Mouse (Mus musculus) liver, postnatal 0 days (tissue): ENCODE data around the gene Rnf222. TPM values are rescaled to one million over a fixed set of nuclear protein-coding genes. Genes with fewer than 3 reads are reported as not detected.

Experiments used
- ATAC-seq: fragments of 200-750 bp; cut with Nextera tagmentation; 2 replicates; pipeline ENCODE4 v1.8.0; 2017; ENCODE audit warnings: mild to moderate bottlenecking, moderate library complexity
- DNase-seq: peaks from one replicate; pipeline ENCODE4 v3.0.0-alpha.2; 2016
- H3K27ac ChIP-seq: fragments of 300-500 bp; sonication (generic); 2 replicates; pipeline ENCODE4 v1.5.1; 2014; ENCODE audit warnings: antibody characterized with exemption, moderate library complexity, mild to moderate bottlenecking, low read depth
- H3K27me3 ChIP-seq: fragments of 300-500 bp; sonication (generic); 2 replicates; pipeline ENCODE4 v1.6.1; 2014; ENCODE audit warnings: low read length, control low read depth, mixed read lengths; ENCODE audit not compliant: insufficient read depth
- H3K36me3 ChIP-seq: fragments of 300-500 bp; sonication (generic); replicated peaks from 2 replicates; pipeline ENCODE4 v1.6.1; 2014; ENCODE audit warnings: mild to moderate bottlenecking, control low read depth, low read length, moderate library complexity, mixed read lengths; ENCODE audit not compliant: insufficient read depth
- H3K4me1 ChIP-seq: fragments of 300-500 bp; sonication (generic); 2 replicates; pipeline ENCODE4 v1.6.1; 2014; ENCODE audit warnings: antibody characterized with exemption, mild to moderate bottlenecking, control low read depth; ENCODE audit not compliant: insufficient read depth
- H3K4me2 ChIP-seq: fragments of 300-500 bp; sonication (generic); 2 replicates; pipeline ENCODE4 v1.6.1; 2014; ENCODE audit warnings: low read depth, mild to moderate bottlenecking, low read length, moderate library complexity, mixed read lengths
- H3K4me3 ChIP-seq: fragments of 300-500 bp; sonication (generic); 2 replicates; pipeline ENCODE4 v1.5.1; 2014; ENCODE audit warnings: low read depth, low read length
- H3K9ac ChIP-seq: fragments of 300-500 bp; sonication (generic); replicated peaks from 2 replicates; pipeline ENCODE4 v1.6.1; 2014; ENCODE audit warnings: mild to moderate bottlenecking, moderate library complexity
- H3K9me3 ChIP-seq: fragments of 300-500 bp; sonication (generic); 2 replicates; pipeline ENCODE4 v1.6.1; 2016; ENCODE audit warnings: mild to moderate bottlenecking, control low read depth, low read length, mixed read lengths
- CTCF ChIP-seq: sonication (generic); IDR thresholded peaks from 2 replicates; pipeline ENCODE4 v1.5.1; 2016; ENCODE audit warnings: antibody characterized with exemption, low read depth
- EP300 ChIP-seq: IDR thresholded peaks from 2 replicates; pipeline ENCODE4 v1.6.1; 2016; ENCODE audit warnings: antibody characterized with exemption, low read depth, mild to moderate bottlenecking
- WGBS: fragments of 180-500 bp; shearing (Covaris S2); extraction: QIAGEN DNeasy Blood & Tissue Kit; methylation state at CpG from one replicate; pipeline ENCODE4 v1.1.7; 2014; ENCODE audit not compliant: insufficient replicate concordance; 5-methylcytosine and 5-hydroxymethylcytosine counted together
- polyA plus RNA-seq: library from polyadenylated mRNA; unstranded; fragments of >200 nt; fragmentation: Nextera tagmentation; extraction: Ambion mirVana; gene quantifications from 2 replicates; pipeline ENCODE4 v1.2.1, GENCODE M21; 2015

The Rnf222 gene
- polyA plus RNA-seq, 1 experiment from 2014 or later: 0.07 TPM

DNA sequence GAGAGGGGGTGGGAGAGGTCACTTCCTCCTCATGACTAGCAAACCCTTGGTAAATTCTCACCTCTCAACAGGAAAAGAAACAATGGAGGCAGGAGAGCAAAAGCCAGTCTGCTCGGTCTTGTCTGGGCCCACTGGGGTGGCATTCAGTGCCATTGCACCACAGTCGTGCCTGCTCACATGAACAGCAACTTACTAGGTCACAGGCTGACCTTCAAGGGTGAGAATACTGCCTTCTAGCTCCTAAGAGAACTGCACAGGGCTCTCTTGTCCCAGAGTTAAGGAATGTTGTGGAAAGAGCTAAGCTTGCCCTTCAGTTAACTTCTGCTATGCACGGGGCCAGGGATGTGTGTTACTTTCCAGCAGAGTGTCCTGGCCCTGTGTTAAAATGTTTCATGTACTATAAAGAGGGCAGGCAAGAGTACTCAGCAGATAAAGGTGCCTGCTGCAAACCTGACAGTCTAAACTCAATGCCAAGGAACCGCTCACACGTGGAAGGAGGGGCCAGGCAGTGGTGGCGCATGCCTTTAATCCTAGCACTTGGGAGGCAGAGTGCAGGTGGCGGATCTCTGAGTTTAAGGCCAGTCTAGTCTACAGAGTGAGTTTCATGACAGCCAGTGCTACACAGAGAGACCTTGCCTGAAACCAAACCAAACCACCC lies 20.6 kb downstream of the Rnf222 start:
- H3K36me3 ChIP-seq: peaks cover 30% of the 10 kb centered on the region
- H3K4me1 ChIP-seq: 0 out of 2 replicates have a peak, but pooled peaks cover 3% of the 10 kb centered on the region
- DNase-seq (no peak), ATAC-seq (no peak)
- H3K9me3 ChIP-seq: no peaks in the 10 kb centered on the region
- no peaks in the 10 kb centered on the region for H3K27me3 ChIP-seq
- no peak overlapping the region for H3K4me3 ChIP-seq
- no peak overlapping the region for H3K27ac ChIP-seq
- no peak overlapping the region for H3K4me2 ChIP-seq
- TF ChIP-seq CTCF (no peak), EP300 (no peak)
- no peak overlapping the region for H3K9ac ChIP-seq
- 55% methylated on average over 7 of the region's 7 CpGs for WGBS

DNA sequence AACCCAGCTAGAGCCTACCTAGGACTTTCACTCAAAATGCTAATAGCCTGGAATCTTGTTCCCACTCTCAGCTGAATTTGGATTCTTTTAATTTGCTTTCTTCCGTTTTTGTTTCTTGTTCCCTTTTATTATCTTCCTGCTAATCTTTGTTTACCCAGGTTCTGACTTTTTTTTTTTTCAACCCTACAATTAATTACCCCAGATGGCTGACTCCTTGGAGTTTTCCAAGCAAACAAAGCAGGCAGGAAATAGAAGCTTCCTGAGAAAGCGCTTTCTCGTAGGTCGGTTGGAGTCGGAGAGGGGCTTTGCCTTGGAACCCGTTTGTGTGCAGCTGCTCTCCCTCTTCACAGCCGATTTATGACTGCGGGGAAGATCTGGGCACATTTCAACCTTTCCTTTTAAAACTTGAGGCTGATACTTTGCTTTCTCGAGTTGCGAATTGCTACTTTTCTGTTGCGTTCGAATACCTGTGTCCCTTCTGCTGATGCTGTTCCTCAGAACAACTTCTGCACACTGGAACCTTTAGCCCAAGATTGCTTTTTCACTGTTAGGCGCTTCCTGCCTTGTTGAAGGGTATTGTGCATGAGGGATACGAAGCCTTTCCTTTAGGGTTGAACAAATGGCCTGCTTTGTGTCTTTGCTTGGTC lies 23.3 kb downstream of the Rnf222 start:
- H3K27ac ChIP-seq: no peak overlapping the region; the same call in 1 of the 2 replicates
- no peak overlapping the region for H3K4me3 ChIP-seq
- WGBS: 19% methylated on average over 14 of the region's 14 CpGs
- 0 out of 2 replicates have a peak, but pooled peaks cover 3% of the 10 kb centered on the region for H3K4me1 ChIP-seq
- TF ChIP-seq CTCF (no peak), EP300 (no peak)
- no peaks in the 10 kb centered on the region for H3K9me3 ChIP-seq
- no peak for DNase-seq
- H3K4me2 ChIP-seq: no peak overlapping the region
- peaks cover 4% of the 10 kb centered on the region; the same call in 1 of the 2 replicates for H3K36me3 ChIP-seq
- ATAC-seq: no peak
- H3K9ac ChIP-seq: no peak overlapping the region
- H3K27me3 ChIP-seq: no peaks in the 10 kb centered on the region

DNA sequence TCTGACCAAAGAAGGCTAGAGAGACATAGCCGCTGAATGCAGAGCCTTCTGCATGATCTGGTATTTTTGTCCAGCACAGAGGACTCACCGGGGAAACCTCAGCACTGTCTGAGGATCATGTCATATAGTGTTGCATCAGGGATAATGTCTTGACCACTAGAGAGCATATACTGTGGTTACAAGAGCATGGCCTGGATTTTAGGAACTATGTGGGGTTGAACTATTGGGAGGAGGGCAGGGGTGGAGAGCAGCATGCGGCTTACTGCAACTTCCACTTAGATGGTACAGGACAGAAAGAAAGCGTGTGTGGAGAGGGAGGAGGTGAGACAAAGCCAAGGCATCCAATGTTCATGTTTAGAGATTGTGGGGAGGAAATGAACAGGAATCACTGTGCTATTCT lies 26.2 kb downstream of the Rnf222 start:
- Histone ChIP-seq H3K4me2 (no peak overlapping the region), H3K27ac (no peak overlapping the region), H3K36me3 (no peaks in the 10 kb centered on the region), H3K4me1 (0 out of 2 replicates have a peak, but pooled peaks cover 3% of the 10 kb centered on the region), H3K4me3 (no peak overlapping the region), H3K9ac (no peak overlapping the region), H3K9me3 (no peaks in the 10 kb centered on the region), H3K27me3 (no peaks in the 10 kb centered on the region)
- 65% methylated on average over 4 of the region's 4 CpGs for WGBS
- TF ChIP-seq CTCF (no peak), EP300 (no peak)
- no peak for DNase-seq
- no peak for ATAC-seq

DNA sequence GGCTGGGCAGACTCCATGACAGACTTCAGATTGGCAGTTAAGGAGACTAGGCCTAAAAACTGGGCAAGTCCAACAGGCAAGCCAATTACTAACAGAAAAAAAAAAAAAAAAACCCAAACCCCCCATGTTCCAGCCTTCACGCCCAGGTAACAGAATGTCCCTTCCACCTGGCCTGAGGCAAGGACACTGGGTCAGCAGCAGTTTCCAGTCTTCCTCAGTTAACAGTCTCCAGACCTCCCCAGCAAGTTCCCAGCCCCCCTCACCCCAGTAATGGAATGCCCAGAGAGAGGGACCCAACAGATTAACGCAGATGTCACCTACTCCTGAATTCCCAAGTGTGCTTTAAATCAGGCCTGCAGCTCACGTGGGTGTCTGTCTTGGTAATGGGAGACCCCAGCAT lies 34.8 kb downstream of the Rnf222 start:
- ATAC-seq (no peak), DNase-seq (no peak)
- Histone ChIP-seq H3K9me3 (no peaks in the 10 kb centered on the region), H3K4me3 (no peak overlapping the region), H3K4me1 (no peaks in the 10 kb centered on the region), H3K9ac (no peak overlapping the region), H3K27me3 (no peaks in the 10 kb centered on the region), H3K36me3 (no peaks in the 10 kb centered on the region), H3K4me2 (no peak overlapping the region), H3K27ac (no peak overlapping the region)
- TF ChIP-seq CTCF (no peak), EP300 (no peak)
- 68% methylated on average over 3 of the region's 3 CpGs for WGBS

DNA sequence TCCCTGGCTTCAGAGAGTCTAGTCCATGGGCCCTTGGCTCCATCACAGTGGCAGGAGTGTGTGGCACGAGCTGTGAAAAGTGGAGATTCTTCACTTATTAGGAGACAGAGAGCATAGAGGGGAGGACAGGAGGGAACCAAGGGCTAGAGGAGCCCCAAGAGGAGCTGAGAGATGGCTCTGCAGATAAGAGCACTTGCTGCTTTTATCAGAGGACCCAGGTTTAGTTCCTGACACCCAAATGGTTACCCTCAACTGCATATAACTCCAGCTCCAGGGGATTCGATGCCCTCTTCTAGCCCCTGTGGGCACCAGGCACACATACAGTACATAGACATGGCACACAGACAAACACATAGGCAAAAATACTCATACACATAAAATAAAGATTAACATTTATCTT lies 36.4 kb downstream of the Rnf222 start:
- Histone ChIP-seq H3K4me2 (no peak overlapping the region), H3K4me3 (no peak overlapping the region), H3K27ac (no peak overlapping the region), H3K4me1 (no peaks in the 10 kb centered on the region), H3K9ac (no peak overlapping the region), H3K27me3 (0 out of 2 replicates have a peak, but pooled peaks cover under 1% of the 10 kb centered on the region), H3K9me3 (no peaks in the 10 kb centered on the region), H3K36me3 (no peaks in the 10 kb centered on the region)
- DNase-seq (no peak), ATAC-seq (no peak)
- TF ChIP-seq EP300 (no peak), CTCF (no peak)
- WGBS: 65% methylated on average over 2 of the region's 2 CpGs

DNA sequence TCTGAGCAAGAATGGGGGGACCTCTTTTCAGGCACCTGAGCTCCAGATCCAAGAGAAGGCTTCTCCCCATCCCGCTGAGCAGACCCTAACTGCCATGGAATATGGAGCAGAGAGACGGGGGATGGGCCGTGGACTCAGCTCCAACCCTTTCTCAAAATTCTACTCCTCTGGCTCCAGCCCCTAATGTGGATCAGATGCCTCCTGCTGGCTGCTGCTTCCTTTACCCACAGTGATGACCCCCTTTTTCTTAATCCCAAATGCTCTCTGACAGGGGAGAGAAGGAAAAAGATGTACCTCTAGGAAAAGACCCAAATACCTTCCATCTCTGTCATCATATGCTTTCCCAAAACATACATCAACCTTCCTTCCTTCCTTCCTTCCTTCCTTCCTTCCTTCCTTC lies 38.6 kb downstream of the Rnf222 start, which contains the start of gene Odf4:
Gene Odf4 (minus strand): TSS at position 101 of the 400 bp plus-strand sequence.
- H3K36me3 ChIP-seq: no peaks in the 10 kb centered on the region
- no peaks in the 10 kb centered on the region for H3K4me1 ChIP-seq
- WGBS: 85% methylated on average over 3 of the region's 3 CpGs
- no peak within 1 kb of the TSS for H3K27ac ChIP-seq
- 0 out of 2 replicates have a peak, but pooled peaks cover 4% of the 10 kb centered on the region for H3K27me3 ChIP-seq
- TF ChIP-seq CTCF: no peak
- no peak for TF ChIP-seq EP300
- ATAC-seq (no peak), DNase-seq (no peak)
- no peak within 1 kb of the TSS for H3K4me2 ChIP-seq
- H3K9ac ChIP-seq: no peak within 1 kb of the TSS
- no peaks in the 10 kb centered on the region for H3K9me3 ChIP-seq
- H3K4me3 ChIP-seq: no peak within 1 kb of the TSS
